Mouse (Mus musculus): ENCODE data around the gene Magi1. TPM values are rescaled to one million over a fixed set of nuclear protein-coding genes. Genes with fewer than 3 reads are reported as not detected.

Magi1 gene
- total and polyA plus RNA-seq, 3 experiments = not detected

DNA sequence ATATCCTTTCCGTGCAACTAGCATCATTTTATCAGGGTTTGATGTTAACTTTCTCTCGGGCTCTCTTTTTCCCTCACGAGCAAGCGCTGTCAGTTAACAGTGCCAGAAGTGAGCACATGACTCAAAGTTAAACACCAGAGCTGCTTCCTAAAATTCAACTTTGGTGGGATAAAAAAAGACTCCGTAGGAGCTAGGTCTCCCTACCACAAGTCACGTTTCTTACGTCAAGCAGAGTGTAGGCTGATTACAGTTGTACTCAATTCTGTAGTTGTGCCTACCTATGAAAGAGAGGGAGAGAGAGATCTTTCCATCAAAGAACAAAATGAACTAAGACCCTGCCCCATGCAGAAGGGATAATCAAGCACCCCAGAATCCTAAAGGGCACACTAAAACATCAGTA is 389.8 kb downstream of the Magi1 start:
- H3K4me1 ChIP-seq (ENCODE audit: control insufficient read depth in 1 of 2, insufficient read depth in 2 of 2, low read length in 2 of 2) = no peaks in the 10 kb centered on the region
- no peak for DNase-seq (ENCODE audit: low read depth, low spot score)

GRCm38 (mm10) chr6:93892922-93893321 is 390.8 kb downstream of the Magi1 start:
- Histone ChIP-seq H3K4me3 (ENCODE audit: control insufficient read depth in 1 of 2, insufficient read depth in 1 of 2, low read depth in 2 of 2, low read length in 2 of 2) (no peak overlapping the region), H3K9ac (ENCODE audit: control insufficient read depth, low read depth, low read length, poor library complexity, severe bottlenecking) (no peak overlapping the region), H3K27me3 (ENCODE audit: control insufficient read depth in 1 of 2, insufficient read depth in 2 of 2, low read length in 2 of 2) (no peaks in the 10 kb centered on the region), H3K4me1 (ENCODE audit: control insufficient read depth in 1 of 2, insufficient read depth in 2 of 2, low read length in 2 of 2) (no peaks in the 10 kb centered on the region), H3K79me2 (ENCODE audit: control insufficient read depth, insufficient read depth, low read length, poor library complexity) (no peaks in the 10 kb centered on the region), H3K27ac (ENCODE audit: control insufficient read depth, low read depth, low read length) (no peak overlapping the region), H3K36me3 (ENCODE audit: control insufficient read depth in 1 of 2, insufficient read depth in 2 of 2, low read length in 2 of 2) (no peaks in the 10 kb centered on the region), H3K9me3 (replicated peaks; ENCODE audit: insufficient read depth, low read length) (no peaks in the 10 kb centered on the region)
- DNase-seq (ENCODE audit: low read depth, low spot score) = no peak
- TF ChIP-seq MAZ (IDR thresholded peaks at IDR 0.05; ENCODE audit: low read depth, low read length) (no peak), JUND (IDR thresholded peaks at IDR 0.05; ENCODE audit: low read depth, low read length) (no peak)

More for the DNA sequence above, 389.8 kb downstream of the Magi1 start:
- Histone ChIP-seq H3K4me3 (ENCODE audit: control insufficient read depth in 1 of 2, insufficient read depth in 1 of 2, low read depth in 2 of 2, low read length in 2 of 2) (no peak overlapping the region), H3K9ac (ENCODE audit: control insufficient read depth, low read depth, low read length, poor library complexity, severe bottlenecking) (no peak overlapping the region), H3K36me3 (ENCODE audit: control insufficient read depth in 1 of 2, insufficient read depth in 2 of 2, low read length in 2 of 2) (no peaks in the 10 kb centered on the region), H3K27me3 (ENCODE audit: control insufficient read depth in 1 of 2, insufficient read depth in 2 of 2, low read length in 2 of 2) (no peaks in the 10 kb centered on the region), H3K9me3 (replicated peaks; ENCODE audit: insufficient read depth, low read length) (no peaks in the 10 kb centered on the region), H3K79me2 (ENCODE audit: control insufficient read depth, insufficient read depth, low read length, poor library complexity) (no peaks in the 10 kb centered on the region), H3K27ac (ENCODE audit: control insufficient read depth, low read depth, low read length) (no peak overlapping the region)
- TF ChIP-seq TBP (IDR thresholded peaks at IDR 0.05; ENCODE audit: low read depth, low read length) = no peak
- TF ChIP-seq MYB (IDR thresholded peaks at IDR 0.05; ENCODE audit: low read depth, low read length) = no peak
- TF ChIP-seq E2F4 (IDR thresholded peaks at IDR 0.05; ENCODE audit: borderline replicate concordance, low read depth, low read length) = no peak
- TF ChIP-seq POLR2A (IDR thresholded peaks at IDR 0.05; ENCODE audit: control insufficient read depth in 1 of 2, insufficient read depth in 1 of 2, low read depth in 1 of 2, low read length in 2 of 2, poor library complexity in 1 of 2) = no peak
- TF ChIP-seq CHD2 (IDR thresholded peaks at IDR 0.05; ENCODE audit: low read length) = no peak
- TF ChIP-seq JUND (IDR thresholded peaks at IDR 0.05; ENCODE audit: low read depth, low read length) = no peak
- TF ChIP-seq POLR2AphosphoS2 (IDR thresholded peaks at IDR 0.05; ENCODE audit: low read length) = no peak
- TF ChIP-seq ELF1 (IDR thresholded peaks at IDR 0.05; ENCODE audit: low read depth, low read length) = no peak
- no peak for TF ChIP-seq MAFK (IDR thresholded peaks at IDR 0.05; ENCODE audit: borderline replicate concordance, low read depth, low read length)

- Histone ChIP-seq H3K27me3 (ENCODE audit: control insufficient read depth in 1 of 2, insufficient read depth in 2 of 2, low read length in 2 of 2) (no peaks in the 10 kb centered on the region), H3K4me3 (ENCODE audit: control insufficient read depth in 1 of 2, insufficient read depth in 1 of 2, low read depth in 2 of 2, low read length in 2 of 2) (no peak overlapping the region), H3K36me3 (ENCODE audit: control insufficient read depth in 1 of 2, insufficient read depth in 2 of 2, low read length in 2 of 2) (no peaks in the 10 kb centered on the region)
These were observed 393.7 kb downstream of the Magi1 start for GRCm38 (mm10) chr6:93890011-93890410.

More at GRCm38 (mm10) chr6:93890011-93890410, 393.7 kb downstream of the Magi1 start:
- no peak for DNase-seq (ENCODE audit: low read depth, low spot score)
- H3K9ac ChIP-seq (ENCODE audit: control insufficient read depth, low read depth, low read length, poor library complexity, severe bottlenecking) = no peak overlapping the region
- H3K4me1 ChIP-seq (ENCODE audit: control insufficient read depth in 1 of 2, insufficient read depth in 2 of 2, low read length in 2 of 2) = no peaks in the 10 kb centered on the region
- no peaks in the 10 kb centered on the region for H3K9me3 ChIP-seq (replicated peaks; ENCODE audit: insufficient read depth, low read length)
- no peak overlapping the region for H3K27ac ChIP-seq (ENCODE audit: control insufficient read depth, low read depth, low read length)
- no peak for TF ChIP-seq MAFK (IDR thresholded peaks at IDR 0.05; ENCODE audit: borderline replicate concordance, low read depth, low read length)
- TF ChIP-seq RCOR1 (IDR thresholded peaks at IDR 0.05; ENCODE audit: low read depth, low read length) = no peak
- TF ChIP-seq TCF12 (IDR thresholded peaks at IDR 0.05; ENCODE audit: low read depth, low read length) = no peak
- TF ChIP-seq USF2 (IDR thresholded peaks at IDR 0.05; ENCODE audit: borderline replicate concordance in 1 of 2, insufficient read depth in 1 of 2, low read depth in 1 of 2, low read length in 2 of 2) = no peak
- TF ChIP-seq ZC3H11A (IDR thresholded peaks at IDR 0.05; ENCODE audit: low read depth, low read length) = no peak
- TF ChIP-seq EP300 (IDR thresholded peaks at IDR 0.05; ENCODE audit: low read depth in 1 of 2, low read length in 2 of 2) = no peak
- TF ChIP-seq ZKSCAN1 (IDR thresholded peaks at IDR 0.05; ENCODE audit: low read depth, low read length) = no peak
- TF ChIP-seq ELF1 (IDR thresholded peaks at IDR 0.05; ENCODE audit: low read depth, low read length) = no peak
- TF ChIP-seq RAD21 (IDR thresholded peaks at IDR 0.05; ENCODE audit: low read depth, low read length) = no peak
- TF ChIP-seq POLR2AphosphoS5 (IDR thresholded peaks at IDR 0.05; ENCODE audit: borderline replicate concordance, low read depth, low read length) = no peak
- no peak for TF ChIP-seq CHD2 (IDR thresholded peaks at IDR 0.05; ENCODE audit: low read length)
- TF ChIP-seq UBTF (IDR thresholded peaks at IDR 0.05; ENCODE audit: borderline replicate concordance, insufficient read depth, low read depth, low read length) = no peak
- no peak for TF ChIP-seq MAZ (IDR thresholded peaks at IDR 0.05; ENCODE audit: low read depth, low read length)
- TF ChIP-seq ZMIZ1 (IDR thresholded peaks at IDR 0.05; ENCODE audit: low read depth, low read length) = no peak
- TF ChIP-seq MYC (IDR thresholded peaks at IDR 0.05; ENCODE audit: low read depth, low read length) = no peak
- TF ChIP-seq JUND (IDR thresholded peaks at IDR 0.05; ENCODE audit: low read depth, low read length) = no peak
- no peaks in the 10 kb centered on the region for H3K79me2 ChIP-seq (ENCODE audit: control insufficient read depth, insufficient read depth, low read length, poor library complexity)

Measured in MEL (cell line).